Mouse (Mus musculus) intestine, embryonic 16.5 days (tissue): ENCODE data around the gene Gpat3. TPM values are rescaled to one million over a fixed set of nuclear protein-coding genes. Genes with fewer than 3 reads are reported as not detected.
A peak's percentile ranks its signal among the peaks of the same experiment; 100 is the strongest.

Experiments used
- ATAC-seq: fragments of 200-750 bp; cut with Nextera tagmentation; 2 replicates; pipeline ENCODE4 v1.8.0; 2017; ENCODE audit warnings: moderate TSS enrichment, moderate library complexity
- H3K27ac ChIP-seq: fragments of 300-500 bp; sonication (generic); 2 replicates; pipeline ENCODE4 v1.5.1; 2014; ENCODE audit warnings: mild to moderate bottlenecking, low read length
- H3K27me3 ChIP-seq: fragments of 300-500 bp; sonication (generic); replicated peaks from 2 replicates; pipeline ENCODE4 v1.6.1; 2014; ENCODE audit warnings: low read length, control low read depth, mixed read lengths; ENCODE audit not compliant: control insufficient read depth, insufficient read depth
- H3K36me3 ChIP-seq: fragments of 300-500 bp; sonication (generic); 2 replicates; pipeline ENCODE4 v1.6.1; 2014; ENCODE audit warnings: low read length, control low read depth; ENCODE audit not compliant: control insufficient read depth, insufficient read depth
- H3K4me1 ChIP-seq: fragments of 300-500 bp; sonication (generic); 2 replicates; pipeline ENCODE4 v1.6.1; 2014; ENCODE audit warnings: low read length, control low read depth, mixed read lengths; ENCODE audit not compliant: control insufficient read depth, insufficient read depth
- H3K4me2 ChIP-seq: fragments of 300-500 bp; sonication (generic); 2 replicates; pipeline ENCODE4 v1.6.1; 2014; ENCODE audit warnings: low read depth, low read length, control low read depth
- H3K4me3 ChIP-seq: fragments of 300-500 bp; sonication (generic); 2 replicates; pipeline ENCODE4 v1.5.1; 2014; ENCODE audit warnings: mild to moderate bottlenecking, low read length
- H3K9ac ChIP-seq: fragments of 300-500 bp; sonication (generic); 2 replicates; pipeline ENCODE4 v1.6.1; 2014; ENCODE audit warnings: low read depth, low read length
- H3K9me3 ChIP-seq: fragments of 300-500 bp; sonication (generic); 2 replicates; pipeline ENCODE4 v1.6.1; 2016; ENCODE audit warnings: low read length, control low read depth; ENCODE audit not compliant: control insufficient read depth
- WGBS: fragments of 180-500 bp; shearing (Covaris S2); extraction: QIAGEN DNeasy Blood & Tissue Kit; methylation state at CpG from one replicate; pipeline ENCODE4 v1.1.7; 2014; 5-methylcytosine and 5-hydroxymethylcytosine counted together
- polyA plus RNA-seq: library from polyadenylated mRNA; unstranded; fragments of >200 nt; fragmentation: Nextera tagmentation; extraction: Ambion mirVana; gene quantifications from 2 replicates; pipeline ENCODE4 v1.2.1, GENCODE M21; 2015

Gpat3 gene
- polyA plus RNA-seq, 1 experiment from 2014 or later: 20.5 TPM

DNA sequence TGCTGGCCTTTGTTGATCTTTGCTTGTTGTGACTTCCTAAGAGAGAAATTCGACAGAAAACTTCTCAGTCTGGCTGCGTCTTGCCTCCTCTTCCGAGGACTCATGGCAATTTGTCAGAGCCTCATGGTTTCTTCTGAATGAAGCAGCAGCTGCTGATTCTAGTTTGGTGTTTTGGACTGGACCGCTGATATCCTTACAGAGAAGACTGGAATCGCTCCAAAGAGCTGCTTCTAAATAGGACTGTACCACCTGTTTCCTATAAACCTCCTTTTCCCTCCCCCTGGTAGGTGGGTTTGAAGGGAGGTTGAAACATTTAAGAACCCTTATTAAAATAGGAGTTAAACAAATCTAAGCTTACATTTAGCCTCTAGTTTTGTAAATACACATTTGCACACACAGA is 55.5 kb downstream of the Gpat3 start:
- no peak for ATAC-seq
- Histone ChIP-seq H3K4me3 (no peak overlapping the region), H3K9me3 (no peaks in the 10 kb centered on the region), H3K27ac (no peak overlapping the region), H3K36me3 (no peaks in the 10 kb centered on the region), H3K4me2 (no peak overlapping the region), H3K27me3 (no peaks in the 10 kb centered on the region), H3K9ac (no peak overlapping the region), H3K4me1 (no peaks in the 10 kb centered on the region)
- WGBS: 72% methylated on average over 5 of the region's 5 CpGs

- 0 out of 2 replicates have a peak overlapping the region, but pooled peaks have one; percentile 5 for H3K4me3 ChIP-seq
- ATAC-seq: peak; percentile 88
- no peaks in the 10 kb centered on the region for H3K36me3 ChIP-seq
- no peaks in the 10 kb centered on the region for H3K27me3 ChIP-seq
- H3K27ac ChIP-seq: no peak overlapping the region
- no peaks in the 10 kb centered on the region; the same call in 1 of the 2 replicates for H3K9me3 ChIP-seq
- no peak overlapping the region for H3K9ac ChIP-seq
- H3K4me1 ChIP-seq: no peaks in the 10 kb centered on the region
- H3K4me2 ChIP-seq: peak overlapping the region; percentile 13; the same call in 1 of the 2 replicates
- WGBS: 61% methylated on average over 7 of the region's 7 CpGs
Measured at GRCm38 (mm10) chr5:100908478-100908877, 63.0 kb downstream of the Gpat3 start.

DNA sequence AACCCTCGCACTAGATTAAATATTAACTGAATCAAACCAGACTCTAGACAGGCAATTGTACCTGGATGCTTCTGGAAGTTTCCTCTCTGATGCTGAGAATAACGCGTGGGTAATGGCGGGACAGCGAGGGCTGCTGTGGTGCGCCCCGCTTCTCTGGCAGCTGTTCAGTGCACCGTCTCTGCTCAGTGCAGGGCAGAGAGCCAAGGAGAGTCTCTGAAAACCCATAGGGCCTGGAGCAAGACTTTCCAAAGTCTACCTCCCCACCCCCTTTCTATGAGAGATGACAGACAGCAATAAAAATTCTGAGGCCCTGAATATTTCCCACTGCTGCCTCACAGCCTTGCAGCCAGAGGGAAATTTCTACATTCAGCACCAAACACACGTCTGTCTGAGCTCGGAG is 63.4 kb downstream of the Gpat3 start:
- Histone ChIP-seq H3K27ac (peak overlapping the region; percentile 40; the same call in 1 of the 2 replicates), H3K27me3 (no peaks in the 10 kb centered on the region), H3K36me3 (no peaks in the 10 kb centered on the region), H3K9me3 (no peaks in the 10 kb centered on the region; the same call in 1 of the 2 replicates), H3K4me2 (peak overlapping the region; percentile 13), H3K4me3 (0 out of 2 replicates have a peak overlapping the region, but pooled peaks have one; percentile 5), H3K9ac (no peak overlapping the region), H3K4me1 (no peaks in the 10 kb centered on the region)
- WGBS: 64% methylated on average over 10 of the region's 10 CpGs
- peak; percentile 86 for ATAC-seq

DNA sequence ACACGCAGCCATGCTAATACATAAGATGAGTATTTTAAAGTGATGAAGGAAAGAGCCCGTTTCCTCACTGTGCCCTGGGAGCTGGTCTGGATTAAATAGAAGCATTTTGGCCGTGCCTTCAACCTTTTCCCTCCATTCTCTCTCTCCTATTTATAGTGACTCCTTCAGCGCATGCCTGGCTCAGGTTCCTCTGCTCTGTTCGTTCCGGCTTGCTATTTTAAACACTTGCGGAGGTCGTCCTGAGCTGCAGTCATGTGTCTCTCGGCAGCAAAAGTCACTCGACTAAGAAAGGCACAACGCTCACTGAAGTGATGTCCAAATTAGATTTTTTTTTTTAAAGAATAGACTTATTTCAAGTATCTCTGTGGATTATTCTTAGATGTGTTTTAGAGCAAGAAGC is 64.2 kb downstream of the Gpat3 start:
- 77% methylated on average over 11 of the region's 11 CpGs for WGBS
- Histone ChIP-seq H3K9me3 (no peaks in the 10 kb centered on the region; the same call in 1 of the 2 replicates), H3K27me3 (no peaks in the 10 kb centered on the region), H3K36me3 (no peaks in the 10 kb centered on the region), H3K27ac (no peak overlapping the region), H3K4me3 (no peak overlapping the region), H3K4me2 (no peak overlapping the region), H3K4me1 (no peaks in the 10 kb centered on the region), H3K9ac (no peak overlapping the region)
- no peak for ATAC-seq

GRCm38 (mm10) chr5:100911502-100912097 is 66.1 kb downstream of the Gpat3 start:
- Histone ChIP-seq H3K36me3 (no peaks in the 10 kb centered on the region), H3K4me3 (no peak overlapping the region), H3K9me3 (no peaks in the 10 kb centered on the region; the same call in 1 of the 2 replicates), H3K9ac (no peak overlapping the region), H3K27ac (no peak overlapping the region), H3K27me3 (no peaks in the 10 kb centered on the region), H3K4me1 (no peaks in the 10 kb centered on the region), H3K4me2 (no peak overlapping the region)
- ATAC-seq: no peak
- WGBS: 76% methylated on average over 19 of the region's 19 CpGs

- H3K4me3 ChIP-seq: no peak overlapping the region
- H3K9me3 ChIP-seq: no peaks in the 10 kb centered on the region; the same call in 1 of the 2 replicates
- H3K27me3 ChIP-seq: no peaks in the 10 kb centered on the region
- H3K27ac ChIP-seq: no peak overlapping the region
- H3K4me1 ChIP-seq: no peaks in the 10 kb centered on the region
- H3K4me2 ChIP-seq: no peak overlapping the region
- no peak overlapping the region for H3K9ac ChIP-seq
- no peaks in the 10 kb centered on the region for H3K36me3 ChIP-seq
- WGBS: 82% methylated on average over 7 of the region's 7 CpGs
- ATAC-seq: no peak
Measured at GRCm38 (mm10) chr5:100912366-100912765, 66.9 kb downstream of the Gpat3 start.

GRCm38 (mm10) chr5:100913274-100913673 is 67.8 kb downstream of the Gpat3 start:
- Histone ChIP-seq H3K36me3 (no peaks in the 10 kb centered on the region), H3K9me3 (no peaks in the 10 kb centered on the region), H3K4me1 (no peaks in the 10 kb centered on the region), H3K4me3 (no peak overlapping the region), H3K27ac (no peak overlapping the region), H3K4me2 (no peak overlapping the region), H3K9ac (no peak overlapping the region), H3K27me3 (no peaks in the 10 kb centered on the region)
- WGBS: 63% methylated on average over 9 of the region's 9 CpGs
- ATAC-seq: no peak

- no peak overlapping the region for H3K27ac ChIP-seq
- H3K4me2 ChIP-seq: no peak overlapping the region
- no peak overlapping the region for H3K4me3 ChIP-seq
- no peaks in the 10 kb centered on the region for H3K27me3 ChIP-seq
- H3K9ac ChIP-seq: no peak overlapping the region
- no peaks in the 10 kb centered on the region for H3K36me3 ChIP-seq
- 17% methylated on average over 7 of the region's 7 CpGs for WGBS
- no peaks in the 10 kb centered on the region for H3K9me3 ChIP-seq
- no peaks in the 10 kb centered on the region for H3K4me1 ChIP-seq
- no peak for ATAC-seq
Measured at GRCm38 (mm10) chr5:100914989-100915388, 69.5 kb downstream of the Gpat3 start.

DNA sequence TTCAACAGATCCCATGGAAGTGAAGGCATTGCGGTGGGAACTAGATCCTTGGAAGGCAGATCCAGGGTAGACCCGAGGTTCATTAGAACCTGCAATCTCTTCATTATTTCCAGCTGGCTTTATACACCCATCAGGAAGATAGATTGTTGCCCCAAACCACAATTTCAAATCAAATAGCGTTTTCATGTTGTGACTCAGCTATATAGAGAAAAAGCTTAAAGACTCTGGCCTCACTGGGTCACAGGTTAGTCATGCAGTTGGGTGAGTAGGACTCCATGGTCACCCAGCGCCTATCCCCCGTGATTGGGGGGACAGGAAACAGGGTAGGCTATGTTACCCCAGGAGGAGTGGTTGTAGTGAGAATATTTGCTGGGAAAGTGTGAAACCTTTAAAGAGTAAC is 69.9 kb downstream of the Gpat3 start:
- no peak overlapping the region for H3K4me3 ChIP-seq
- H3K27ac ChIP-seq: no peak overlapping the region
- no peaks in the 10 kb centered on the region for H3K36me3 ChIP-seq
- no peaks in the 10 kb centered on the region for H3K4me1 ChIP-seq
- H3K9ac ChIP-seq: no peak overlapping the region
- H3K9me3 ChIP-seq: no peaks in the 10 kb centered on the region
- no peak for ATAC-seq
- 42% methylated on average over 5 of the region's 5 CpGs for WGBS
- H3K27me3 ChIP-seq: 0 out of 2 replicates have a peak, but pooled peaks cover under 1% of the 10 kb centered on the region
- H3K4me2 ChIP-seq: no peak overlapping the region

DNA sequence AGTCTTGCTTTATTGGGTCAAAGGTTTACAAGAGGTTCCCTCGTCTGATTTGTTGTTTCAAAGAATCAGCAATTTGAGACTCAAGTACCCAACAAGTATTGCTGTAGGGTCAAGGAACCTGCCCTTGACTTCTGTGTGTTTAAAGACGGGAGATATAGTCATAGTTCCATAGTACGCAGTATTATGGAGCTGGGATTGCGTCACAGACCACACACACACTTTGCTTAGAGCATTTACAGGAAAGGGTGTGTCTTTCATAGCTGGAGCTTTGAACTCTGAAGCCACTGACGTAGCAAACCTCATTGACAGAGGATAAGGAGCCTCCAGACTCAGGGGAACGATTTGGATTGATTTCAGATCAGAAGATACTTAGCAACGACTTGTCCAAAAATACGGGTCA is 70.9 kb downstream of the Gpat3 start:
- Histone ChIP-seq H3K4me3 (no peak overlapping the region), H3K27ac (no peak overlapping the region), H3K4me2 (no peak overlapping the region), H3K36me3 (no peaks in the 10 kb centered on the region), H3K9me3 (no peaks in the 10 kb centered on the region), H3K9ac (no peak overlapping the region), H3K4me1 (no peaks in the 10 kb centered on the region), H3K27me3 (peaks cover 2% of the 10 kb centered on the region; the same call in 1 of the 2 replicates)
- WGBS: 39% methylated on average over 8 of the region's 8 CpGs
- peak; percentile 88 for ATAC-seq
